Mouse (Mus musculus) midbrain, embryonic 14.5 days (tissue): Measurements from ENCODE around the gene Ccz1. TPM values are rescaled to one million over a fixed set of nuclear protein-coding genes. Genes with fewer than 3 reads are reported as not detected.

ENCODE experiments used
- ATAC-seq: fragments of 200-750 bp; cut with Nextera tagmentation; 2 replicates; pipeline ENCODE4 v1.8.0; 2017; ENCODE audit warnings: moderate number of reproducible peaks, moderate library complexity; ENCODE audit not compliant: low FRiP score, low TSS enrichment
- DNase-seq: peaks from one replicate; pipeline ENCODE4 v3.0.0-alpha.2; 2015
- H3K27ac ChIP-seq: fragments of 300-500 bp; sonication (generic); replicated peaks from 2 replicates; pipeline ENCODE4 v1.5.1; 2014; ENCODE audit warnings: mild to moderate bottlenecking, low read depth, low read length, moderate library complexity
- H3K27me3 ChIP-seq: fragments of 300-500 bp; sonication (generic); 2 replicates; pipeline ENCODE4 v1.6.1; 2014; ENCODE audit warnings: low read length, control low read depth, mixed read lengths; ENCODE audit not compliant: control insufficient read depth, insufficient read depth
- H3K36me3 ChIP-seq: fragments of 300-500 bp; sonication (generic); 2 replicates; pipeline ENCODE4 v1.6.1; 2014; ENCODE audit warnings: low read length, control low read depth; ENCODE audit not compliant: control insufficient read depth, insufficient read depth
- H3K4me1 ChIP-seq: fragments of 300-500 bp; sonication (generic); 2 replicates; pipeline ENCODE4 v1.6.1; 2014; ENCODE audit warnings: mild to moderate bottlenecking, antibody characterized with exemption, low read length, control low read depth; ENCODE audit not compliant: control insufficient read depth, insufficient read depth
- H3K4me2 ChIP-seq: fragments of 300-500 bp; sonication (generic); 2 replicates; pipeline ENCODE4 v1.6.1; 2014; ENCODE audit warnings: mild to moderate bottlenecking, low read length, moderate library complexity
- H3K4me3 ChIP-seq: fragments of 300-500 bp; sonication (generic); replicated peaks from 2 replicates; pipeline ENCODE4 v1.5.1; 2014; ENCODE audit warnings: low read depth, low read length
- H3K9ac ChIP-seq: fragments of 300-500 bp; sonication (generic); replicated peaks from 2 replicates; pipeline ENCODE4 v1.6.1; 2014; ENCODE audit warnings: mild to moderate bottlenecking, low read length, moderate library complexity
- H3K9me3 ChIP-seq: fragments of 300-500 bp; sonication (generic); 2 replicates; pipeline ENCODE4 v1.6.1; 2016; ENCODE audit warnings: low read length, control low read depth, mixed read lengths; ENCODE audit not compliant: control insufficient read depth
- WGBS: fragments of 180-500 bp; shearing (Covaris S2); extraction: QIAGEN DNeasy Blood & Tissue Kit; methylation state at CpG from one replicate; pipeline ENCODE4 v1.1.7; 2014; 5-methylcytosine and 5-hydroxymethylcytosine counted together
- polyA plus RNA-seq: library from polyadenylated mRNA; unstranded; fragments of >200 nt; fragmentation: Nextera tagmentation; extraction: Ambion mirVana; gene quantifications from 2 replicates; pipeline ENCODE4 v1.2.1, GENCODE M21; 2014

Gene Ccz1
- polyA plus RNA-seq, 1 experiment from 2014 or later, result 97.9 TPM

DNA sequence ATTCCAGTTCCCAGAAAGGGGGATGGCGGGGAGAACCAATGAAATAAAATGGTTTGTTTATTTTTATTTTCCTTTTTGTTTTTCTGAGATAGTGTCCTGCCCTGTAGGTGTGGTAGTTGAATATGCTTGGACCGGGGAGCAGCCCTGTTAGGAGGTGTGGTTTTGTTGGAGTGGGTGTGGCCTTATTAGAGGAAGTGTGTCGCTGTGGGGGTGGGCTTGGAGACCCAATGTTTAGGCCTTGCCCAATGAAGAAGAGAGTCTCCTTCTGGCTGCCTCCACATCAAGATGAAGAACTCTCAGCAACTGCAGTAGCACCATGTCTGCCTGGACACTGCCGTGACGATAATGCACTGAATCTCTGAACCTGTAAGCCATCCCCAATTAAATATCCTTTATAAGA is 25.2 kb upstream of the Ccz1 start:
- no peaks in the 10 kb centered on the region for H3K36me3 ChIP-seq
- H3K27me3 ChIP-seq, result no peaks in the 10 kb centered on the region
- H3K4me3 ChIP-seq, result no peak overlapping the region
- DNase-seq (no peak), ATAC-seq (no peak)
- H3K9me3 ChIP-seq, result no peaks in the 10 kb centered on the region
- no peak overlapping the region for H3K9ac ChIP-seq
- no peak overlapping the region for H3K27ac ChIP-seq
- H3K4me1 ChIP-seq, result no peaks in the 10 kb centered on the region
- 93% methylated on average over 5 of the region's 5 CpGs for WGBS
- no peak overlapping the region for H3K4me2 ChIP-seq

- no peak overlapping the region for H3K4me3 ChIP-seq
- no peaks in the 10 kb centered on the region for H3K4me1 ChIP-seq
- DNase-seq (no peak), ATAC-seq (no peak)
- H3K27ac ChIP-seq, result no peak overlapping the region
- H3K9ac ChIP-seq, result no peak overlapping the region
- no peak overlapping the region for H3K4me2 ChIP-seq
- 82% methylated on average over 9 of the region's 9 CpGs for WGBS
- no peaks in the 10 kb centered on the region for H3K9me3 ChIP-seq
- H3K27me3 ChIP-seq, result no peaks in the 10 kb centered on the region
- H3K36me3 ChIP-seq, result no peaks in the 10 kb centered on the region
Observed at GRCm38 (mm10) chr5:144039156-144039675, 24.5 kb upstream of the Ccz1 start.

- Histone ChIP-seq H3K9me3 (no peaks in the 10 kb centered on the region), H3K27ac (no peak overlapping the region), H3K4me3 (no peak overlapping the region), H3K9ac (no peak overlapping the region), H3K27me3 (no peaks in the 10 kb centered on the region), H3K4me2 (0 out of 2 replicates have a peak overlapping the region, but pooled peaks have one; percentile 6), H3K4me1 (no peaks in the 10 kb centered on the region), H3K36me3 (no peaks in the 10 kb centered on the region)
- ATAC-seq (no peak), DNase-seq (no peak)
- WGBS, result 57% methylated on average over 17 of the region's 17 CpGs
Observed at GRCm38 (mm10) chr5:144036952-144037351, 22.3 kb upstream of the Ccz1 start.

- Histone ChIP-seq H3K9ac (no peak overlapping the region), H3K4me3 (no peak overlapping the region), H3K9me3 (no peaks in the 10 kb centered on the region), H3K27ac (no peak overlapping the region), H3K27me3 (no peaks in the 10 kb centered on the region), H3K36me3 (no peaks in the 10 kb centered on the region), H3K4me2 (no peak overlapping the region), H3K4me1 (no peaks in the 10 kb centered on the region)
- WGBS, result 84% methylated on average over 7 of the region's 7 CpGs
- ATAC-seq (no peak), DNase-seq (no peak)
Observed at GRCm38 (mm10) chr5:144034567-144034966, 19.9 kb upstream of the Ccz1 start.

- Histone ChIP-seq H3K27me3 (no peaks in the 10 kb centered on the region), H3K36me3 (no peaks in the 10 kb centered on the region), H3K9ac (no peak overlapping the region), H3K9me3 (no peaks in the 10 kb centered on the region), H3K4me3 (no peak overlapping the region), H3K27ac (no peak overlapping the region), H3K4me1 (no peaks in the 10 kb centered on the region), H3K4me2 (no peak overlapping the region)
- ATAC-seq (no peak), DNase-seq (no peak)
- WGBS, result 93% methylated on average over 7 of the region's 7 CpGs
Observed at GRCm38 (mm10) chr5:144032491-144032890, 17.8 kb upstream of the Ccz1 start.

DNA sequence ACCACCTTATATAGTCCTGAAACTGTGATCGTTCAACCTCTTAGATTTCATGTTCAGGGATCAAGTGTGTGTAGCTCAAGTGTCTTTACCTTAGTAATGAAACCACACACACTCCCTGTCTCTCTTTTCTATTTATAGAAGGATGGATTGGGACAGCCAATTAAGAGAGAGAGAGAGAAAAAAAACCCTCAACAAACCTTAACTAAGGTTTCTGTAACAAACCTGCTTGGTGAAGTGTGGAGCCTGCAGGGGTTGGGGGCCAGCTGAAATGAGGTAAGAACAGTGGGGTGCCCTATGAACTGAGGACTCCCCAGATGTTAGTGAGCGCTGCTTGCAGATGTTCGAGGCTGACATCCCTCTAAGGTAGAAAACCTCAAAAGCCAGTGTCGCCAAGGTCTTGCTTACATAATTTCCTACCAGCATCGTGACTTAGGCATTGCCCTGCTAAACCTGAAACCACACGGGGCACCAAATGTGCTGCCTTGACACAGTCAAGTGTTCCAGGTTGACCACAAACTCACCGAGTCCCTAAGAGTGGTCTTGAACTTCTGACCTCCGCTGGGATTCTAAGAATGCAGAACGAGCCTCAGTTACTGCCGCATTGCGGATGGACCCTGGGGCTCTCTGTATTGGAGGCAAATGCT is 12.1 kb upstream of the Ccz1 start, which contains the start of gene Ocm:
TSS of gene Ocm (minus strand) at position 51 of the 644 bp plus-strand sequence.
- Histone ChIP-seq H3K9me3 (no peaks in the 10 kb centered on the region), H3K4me1 (no peaks in the 10 kb centered on the region), H3K27me3 (no peaks in the 10 kb centered on the region), H3K27ac (no peak within 1 kb of the TSS), H3K9ac (no peak within 1 kb of the TSS), H3K36me3 (no peaks in the 10 kb centered on the region), H3K4me2 (no peak within 1 kb of the TSS), H3K4me3 (no peak within 1 kb of the TSS)
- ATAC-seq (no peak), DNase-seq (no peak)
- WGBS, result 80% methylated on average over 11 of the region's 11 CpGs

- 94% methylated on average over 9 of the region's 9 CpGs for WGBS
- H3K27ac ChIP-seq, result no peak overlapping the region
- H3K36me3 ChIP-seq, result peaks cover 18% of the 10 kb centered on the region
- ATAC-seq (no peak), DNase-seq (no peak)
- no peaks in the 10 kb centered on the region for H3K27me3 ChIP-seq
- no peak overlapping the region for H3K4me3 ChIP-seq
- H3K4me2 ChIP-seq, result no peak overlapping the region
- H3K4me1 ChIP-seq, result peaks cover 4% of the 10 kb centered on the region; the same call in 1 of the 2 replicates
- no peaks in the 10 kb centered on the region for H3K9me3 ChIP-seq
- no peak overlapping the region for H3K9ac ChIP-seq
Observed at GRCm38 (mm10) chr5:144015845-144016244, 1.2 kb upstream of the Ccz1 start.

GRCm38 (mm10) chr5:144015312-144015650 is 604 bp upstream of the Ccz1 start:
- H3K4me2 ChIP-seq, result peak overlapping the region; percentile 62
- ATAC-seq (no peak), DNase-seq (no peak)
- H3K36me3 ChIP-seq, result peaks cover 24% of the 10 kb centered on the region
- H3K4me3 ChIP-seq, result peak overlapping the region; percentile 90
- no peaks in the 10 kb centered on the region for H3K9me3 ChIP-seq
- no peak overlapping the region for H3K9ac ChIP-seq
- no peaks in the 10 kb centered on the region for H3K27me3 ChIP-seq
- H3K27ac ChIP-seq, result no peak overlapping the region
- WGBS, result 79% methylated on average over 3 of the region's 3 CpGs
- H3K4me1 ChIP-seq, result peaks cover 4% of the 10 kb centered on the region; the same call in 1 of the 2 replicates
